Mouse (Mus musculus): ENCODE measurements around the gene Etfrf1. TPM values are rescaled to one million over a fixed set of nuclear protein-coding genes. Genes with fewer than 3 reads are reported as not detected.

Etfrf1 gene
- total RNA-seq, 2 experiments from 2014 or later, result 20.8 to 22.4 TPM

DNA sequence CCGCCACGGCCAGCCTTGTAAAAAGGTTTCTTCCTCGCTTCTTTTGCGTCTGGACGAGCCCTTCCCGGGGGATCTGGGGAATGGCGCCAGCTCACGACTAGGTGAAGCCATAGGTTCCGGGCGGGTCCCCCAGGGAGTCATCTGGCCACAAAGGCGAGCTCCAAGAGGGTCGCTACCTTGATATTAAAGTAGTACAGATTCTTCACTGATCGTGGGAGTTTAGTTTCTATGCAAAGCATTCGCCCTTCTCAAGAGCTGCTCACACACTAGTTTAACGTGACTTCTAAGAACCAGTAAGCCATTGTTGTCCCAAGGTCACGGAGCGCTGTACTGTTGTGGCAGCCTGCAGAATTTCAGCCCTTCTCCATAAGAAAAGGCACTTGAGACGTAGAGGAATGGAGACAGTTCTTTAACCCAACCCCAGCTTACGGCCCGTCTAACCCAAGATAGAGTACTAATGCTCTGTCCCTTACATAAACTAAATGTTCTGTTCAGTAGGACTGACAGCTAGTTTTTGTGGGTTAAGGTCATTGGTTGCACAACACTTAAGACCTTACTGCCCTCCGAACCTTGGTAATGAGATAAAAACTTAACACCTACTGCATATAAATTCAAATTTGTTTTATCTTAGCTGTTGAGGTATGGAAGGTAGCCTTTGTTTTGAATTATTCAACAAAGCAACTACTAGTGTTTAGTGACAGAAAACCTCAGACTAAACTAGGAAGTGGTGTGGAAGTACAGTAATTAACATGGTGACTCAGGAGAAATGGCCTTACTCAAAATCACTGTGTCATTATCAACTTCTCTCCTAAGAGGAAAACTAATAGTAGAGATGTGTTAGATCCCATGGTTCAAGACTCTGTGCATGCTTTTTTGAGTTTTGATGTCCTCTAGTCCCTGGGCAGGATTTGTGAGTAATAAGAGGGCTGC is 707 bp downstream of the Etfrf1 start:
- peak in 1 of 2 experiments; percentile 43 for DNase-seq (ENCODE audit: low spot score in 2 of 2)
- intact Hi-C loops (cut with DNase I), result loop anchor here (10.0 kb wide), 1 partner anchor 133 kb away; no protein-coding TSS in a partner anchor

DNA sequence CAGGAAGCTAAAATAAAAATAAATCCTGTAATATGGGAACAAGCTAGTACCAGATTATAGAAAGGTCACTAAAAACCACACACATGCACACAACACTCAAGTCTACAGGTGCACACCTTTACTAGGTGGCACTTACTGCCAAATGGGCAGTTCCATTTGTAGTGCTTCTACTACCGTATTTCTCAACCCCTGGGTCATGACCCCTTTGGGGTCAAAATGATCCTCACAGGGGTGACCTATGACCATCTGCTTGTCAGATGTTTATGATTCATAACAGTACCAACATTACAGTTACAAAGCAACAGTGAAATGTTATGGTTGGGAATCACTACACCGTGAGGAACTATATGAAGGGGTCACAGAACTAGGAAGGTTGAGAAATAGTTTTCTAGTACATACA is 3.0 kb downstream of the Etfrf1 start:
- DNase-seq (ENCODE audit: low spot score in 2 of 2), result no peak
- intact Hi-C loops (cut with DNase I), result loop anchor here (10.0 kb wide), 1 partner anchor 131 kb away; no protein-coding TSS in a partner anchor

DNA sequence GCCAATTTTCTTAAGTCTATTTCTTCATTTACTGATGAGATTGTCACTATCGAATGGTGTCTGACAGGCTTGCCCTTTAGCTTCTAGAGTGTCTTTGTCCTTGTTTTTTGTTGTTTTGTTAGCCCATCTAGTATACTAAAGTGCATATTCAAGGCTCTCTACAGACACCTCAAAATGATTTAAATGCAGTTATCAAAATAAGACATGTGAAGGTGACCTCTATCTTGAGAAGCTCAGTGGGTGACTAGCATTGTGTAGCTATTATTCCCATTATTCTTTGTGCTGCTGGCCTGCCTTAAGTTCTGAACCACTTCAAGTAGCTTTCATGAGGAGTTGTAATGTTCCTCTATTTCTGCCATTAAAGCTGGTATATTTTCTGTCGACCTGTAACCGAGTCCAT is 4.9 kb downstream of the Etfrf1 start:
- intact Hi-C loops (cut with DNase I), result loop anchor here (10.0 kb wide), 1 partner anchor 129 kb away; no protein-coding TSS in a partner anchor

DNA sequence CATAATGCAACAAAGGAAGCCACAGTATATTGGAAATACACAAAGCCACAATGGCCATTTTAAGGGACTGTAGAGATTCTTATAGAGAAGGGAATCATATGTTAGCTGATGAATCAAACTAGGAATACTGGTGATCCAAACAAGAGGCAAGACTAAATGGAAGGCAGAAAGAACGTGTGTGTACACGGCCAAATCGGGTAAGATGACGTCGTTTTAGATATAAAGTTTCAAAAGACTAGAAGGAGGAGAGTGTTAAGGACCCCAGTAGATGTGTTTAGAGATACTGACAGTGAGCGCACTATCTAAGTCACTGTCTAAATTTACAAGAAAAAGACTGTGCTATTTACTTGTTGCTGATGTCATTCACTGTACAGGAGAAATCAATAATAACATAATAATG is 13.3 kb downstream of the Etfrf1 start:
- intact Hi-C loops (cut with DNase I), result no loop called here
- no peak for DNase-seq (ENCODE audit: low spot score in 2 of 2)

More for the DNA sequence above, 4.9 kb downstream of the Etfrf1 start:
- DNase-seq (ENCODE audit: low spot score in 2 of 2), result no peak

DNA sequence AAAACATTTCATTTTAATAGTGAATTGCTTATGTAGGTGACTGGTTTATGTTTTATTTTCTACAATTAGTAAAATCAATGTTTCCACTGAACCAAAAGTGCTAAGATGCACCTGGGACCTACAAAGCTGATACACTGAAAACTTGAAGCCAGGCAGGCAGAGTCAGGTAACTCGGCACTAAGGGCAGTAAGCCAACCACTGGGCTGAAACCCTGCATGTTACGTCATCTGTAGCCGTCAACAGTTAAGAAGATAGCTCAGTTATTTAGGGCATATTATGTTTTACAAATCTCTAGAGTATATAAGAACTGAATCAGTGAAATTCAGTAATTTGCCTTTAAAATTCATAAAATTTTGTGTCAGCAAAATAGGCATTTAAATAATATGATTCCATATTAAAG is 15.4 kb downstream of the Etfrf1 start:
- DNase-seq (ENCODE audit: low spot score in 2 of 2), result no peak
- intact Hi-C loops (cut with DNase I), result no loop called here

DNA sequence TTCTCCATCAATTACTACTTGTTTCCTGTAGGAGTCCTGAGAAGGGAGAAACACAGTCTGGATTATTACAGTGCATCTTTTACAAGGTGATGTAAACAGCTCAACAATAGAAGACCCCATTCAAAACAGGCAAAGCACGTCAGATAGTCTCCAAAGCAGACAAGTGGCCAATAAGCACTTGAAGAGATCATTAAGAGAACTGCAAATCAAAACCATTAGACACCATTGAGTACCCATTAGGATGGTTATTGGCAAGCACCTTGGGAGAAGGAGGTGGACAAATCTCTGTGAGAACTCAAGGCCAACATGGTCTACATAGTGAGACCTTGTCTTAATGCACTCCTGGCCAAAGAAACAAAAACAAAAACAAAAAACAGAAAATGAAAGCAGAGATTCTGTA is 23.5 kb downstream of the Etfrf1 start:
- intact Hi-C loops (cut with DNase I), result no loop called here
- DNase-seq (ENCODE audit: low spot score in 2 of 2), result no peak

DNA sequence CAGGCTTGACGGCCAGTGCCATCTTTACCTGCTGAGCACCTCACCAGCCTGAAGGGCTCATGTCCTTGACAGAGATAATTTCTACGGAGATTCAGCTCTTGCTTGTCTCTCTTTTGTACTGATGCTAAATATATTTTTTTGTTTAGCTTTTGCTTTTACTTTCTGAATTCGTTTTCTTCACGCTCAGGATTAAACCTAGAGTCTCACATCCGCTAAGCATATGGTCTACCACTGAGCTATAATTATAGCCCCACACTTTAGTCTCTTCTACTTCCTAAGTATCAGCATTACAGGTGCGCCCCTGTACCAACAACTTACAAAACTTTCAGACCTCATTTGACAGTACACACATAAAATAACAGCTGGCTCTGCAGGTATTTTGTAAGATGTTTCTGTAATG is 24.4 kb downstream of the Etfrf1 start:
- DNase-seq (ENCODE audit: low spot score in 2 of 2), result no peak
- intact Hi-C loops (cut with DNase I), result no loop called here

DNA sequence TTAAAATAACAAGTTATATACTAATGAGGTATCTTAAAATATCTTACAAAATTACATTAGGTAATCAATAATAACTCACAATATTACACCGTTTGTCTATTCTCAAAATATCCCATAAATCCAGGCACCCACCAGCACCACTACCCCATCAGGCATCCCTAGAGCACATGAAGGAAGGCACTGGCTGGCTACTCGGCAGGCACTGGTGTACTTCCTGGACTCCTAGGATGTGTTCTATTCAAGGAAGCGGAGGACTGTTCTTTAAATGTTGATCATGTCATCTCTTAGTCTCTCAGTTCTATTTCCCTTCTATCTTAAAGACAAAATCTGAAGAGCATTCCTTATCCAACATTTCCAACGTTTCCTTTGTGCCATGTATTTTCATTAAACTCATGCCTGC is 26.2 kb downstream of the Etfrf1 start:
- intact Hi-C loops (cut with DNase I), result no loop called here
- no peak for DNase-seq (ENCODE audit: low spot score in 2 of 2)

DNA sequence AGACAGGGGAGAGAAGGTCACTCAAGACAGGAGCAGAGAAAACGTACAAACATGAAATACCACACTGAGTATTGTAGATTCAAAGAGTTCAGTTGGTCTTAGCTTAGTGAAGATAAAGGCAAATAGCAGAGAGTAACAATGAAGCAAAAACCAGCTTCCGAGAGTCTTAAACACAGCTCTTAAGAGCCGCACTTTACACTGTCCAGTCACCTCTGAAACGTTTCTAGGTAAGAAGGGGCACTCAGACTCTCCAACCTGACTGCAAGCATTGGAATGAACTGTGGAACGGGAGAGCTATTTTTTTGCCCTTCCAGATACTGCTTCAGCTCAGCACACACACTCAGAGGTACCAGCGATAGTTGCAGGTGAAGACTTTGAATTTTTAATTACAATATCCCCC is 29.4 kb downstream of the Etfrf1 start:
- intact Hi-C loops (cut with DNase I), result no loop called here
- DNase-seq (ENCODE audit: low spot score in 2 of 2), result no peak

DNA sequence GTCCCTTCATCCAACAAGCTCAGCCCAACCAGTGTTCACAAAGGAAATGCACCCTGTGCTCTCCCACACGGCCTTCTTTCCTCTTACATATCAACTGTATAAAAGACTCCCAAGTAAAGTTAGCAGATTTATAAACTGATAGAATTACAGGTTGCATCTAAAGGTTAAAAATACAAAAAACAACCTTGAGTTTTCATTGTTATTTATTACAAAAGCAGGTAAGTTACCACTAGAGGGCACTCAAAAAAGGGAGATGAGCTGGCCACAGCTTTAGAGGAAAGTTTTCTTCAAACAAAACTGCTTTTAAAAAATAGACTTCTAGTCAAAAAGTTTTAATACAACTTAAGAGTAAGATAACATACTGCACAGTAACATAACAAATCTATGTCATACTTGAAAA is 31.6 kb downstream of the Etfrf1 start:
- DNase-seq (ENCODE audit: low spot score in 2 of 2), result no peak
- intact Hi-C loops (cut with DNase I), result loop anchor here (1.0 kb wide), 1 partner anchor 100 kb away; no protein-coding TSS in a partner anchor

DNA sequence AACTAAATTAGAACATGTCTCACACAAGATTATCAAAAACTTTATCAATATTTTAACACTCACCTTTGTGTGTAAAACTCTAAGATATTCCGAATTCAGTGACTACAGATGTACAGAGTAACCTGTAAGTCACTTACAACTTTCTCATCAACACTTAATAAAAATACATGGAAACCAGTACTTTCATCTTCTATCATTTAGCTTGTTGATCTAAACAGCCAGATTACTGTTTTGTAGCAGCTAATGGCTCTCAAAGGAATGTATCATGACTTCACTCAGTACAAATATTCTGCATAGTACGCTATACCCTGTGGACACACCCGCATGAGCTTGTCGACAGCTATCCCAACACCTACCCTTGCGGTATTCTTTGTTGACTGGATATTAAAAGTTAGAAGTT is 35.9 kb downstream of the Etfrf1 start:
- intact Hi-C loops (cut with DNase I), result no loop called here

DNA sequence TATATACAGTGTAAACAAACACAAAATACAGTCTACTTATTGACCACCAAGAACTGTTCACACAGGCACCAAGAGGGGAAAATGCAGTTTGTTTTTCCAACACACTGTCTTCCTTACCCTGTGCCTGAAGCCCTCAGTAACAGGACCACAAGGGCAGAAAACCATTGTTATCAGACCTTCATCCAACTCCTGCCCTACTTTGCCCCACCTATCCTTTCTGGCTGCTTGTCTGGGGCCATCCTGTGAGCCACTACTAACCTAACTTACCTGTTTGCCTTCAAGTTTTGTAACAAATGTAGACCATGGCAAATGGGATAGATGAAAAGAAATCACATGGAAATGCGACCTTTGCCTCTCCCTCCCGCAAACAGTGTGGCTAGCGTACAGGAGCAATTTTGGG is 37.0 kb downstream of the Etfrf1 start:
- intact Hi-C loops (cut with DNase I), result no loop called here

More for the DNA sequence above, 35.9 kb downstream of the Etfrf1 start:
- no peak for DNase-seq (ENCODE audit: low spot score in 2 of 2)

DNA sequence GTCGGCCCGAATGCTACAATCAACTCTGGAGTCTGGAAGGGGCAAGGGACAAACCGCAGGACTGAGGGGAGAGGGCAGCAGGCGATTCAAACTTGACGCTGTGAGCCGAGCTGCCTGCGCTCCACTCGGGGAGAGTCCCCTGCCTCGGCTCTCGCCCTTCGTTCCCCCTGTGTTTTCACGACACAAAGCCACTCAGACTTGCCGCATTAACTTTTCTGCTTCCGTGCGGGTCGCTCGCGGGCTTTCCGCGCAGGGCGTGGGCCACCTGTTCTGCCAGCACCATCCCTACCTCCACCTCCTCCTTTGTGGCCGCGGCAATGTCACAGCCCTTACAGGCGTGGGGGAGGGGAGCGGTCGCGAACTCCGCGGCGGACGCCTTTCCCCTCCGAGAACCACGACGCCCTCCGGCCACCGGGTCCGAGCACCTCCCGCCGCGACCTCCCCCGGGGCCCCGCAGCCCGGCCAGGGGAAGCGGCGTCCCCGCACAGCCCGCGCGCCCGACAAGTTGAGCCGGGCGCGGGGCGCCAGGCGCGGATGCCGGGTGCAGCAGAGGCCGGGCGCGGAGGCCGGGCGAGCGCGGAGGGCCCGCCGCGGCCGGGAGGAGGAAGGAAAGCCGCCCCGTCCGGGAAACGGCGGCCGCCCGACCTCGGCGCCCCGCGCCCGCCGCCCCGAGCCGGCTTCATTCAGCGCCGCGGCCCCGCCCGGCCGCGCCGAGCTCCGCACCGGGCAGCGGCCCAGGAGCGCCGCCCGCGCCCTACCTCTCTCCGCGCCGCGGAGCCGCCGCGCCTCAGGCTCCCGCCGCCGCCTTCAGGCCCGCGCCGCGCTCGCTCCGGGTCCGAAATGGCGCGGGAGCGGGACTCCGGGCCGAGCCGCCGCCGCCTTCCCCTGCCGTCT is 38.6 kb downstream of the Etfrf1 start:
- DNase-seq (ENCODE audit: low spot score in 2 of 2), result peak; percentile 16 to 36
- intact Hi-C loops (cut with DNase I), result loop anchor here (2.0 kb wide), 2 partner anchors 53 to 91 kb away; no protein-coding TSS in a partner anchor

More for the DNA sequence above, 37.0 kb downstream of the Etfrf1 start:
- no peak for DNase-seq (ENCODE audit: low spot score in 2 of 2)

DNA sequence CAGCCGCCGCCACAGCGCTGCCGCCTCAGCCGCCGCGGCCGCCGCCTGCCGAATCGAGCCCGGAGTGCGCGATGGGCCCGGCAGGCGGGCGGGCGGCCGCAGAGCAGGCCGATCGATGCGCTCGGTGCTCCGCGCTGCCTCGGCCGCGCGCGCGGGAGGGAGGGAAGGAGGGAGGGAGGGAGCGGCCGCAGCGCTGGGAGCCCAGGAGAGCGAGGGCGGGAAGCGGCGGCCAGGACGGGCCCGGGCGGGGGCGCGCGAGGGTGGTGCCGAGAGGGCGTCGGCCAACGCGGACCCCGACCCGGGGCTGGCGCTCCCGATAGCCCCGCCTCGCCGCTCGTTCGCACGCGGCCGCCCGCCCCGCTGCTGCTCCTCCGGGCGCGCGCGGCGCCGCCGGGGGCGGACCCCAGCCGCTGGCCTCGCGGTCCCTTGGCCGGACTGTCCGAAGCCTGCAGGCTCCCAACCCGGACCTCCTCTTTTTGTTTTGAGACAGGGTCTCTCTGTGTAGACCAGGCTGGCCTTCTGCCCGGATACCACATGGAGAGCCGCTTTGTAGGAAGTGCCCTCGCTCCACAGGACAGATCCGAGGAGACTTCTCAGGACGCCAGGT is 39.4 kb downstream of the Etfrf1 start, which contains the start of gene Kras:
TSS of gene Kras (minus strand) at position 55 of the 607 bp plus-strand sequence.
- DNase-seq (ENCODE audit: low spot score in 2 of 2), result peak; percentile 80 to 88
- intact Hi-C loops (cut with DNase I), result loop anchor here (2.0 kb wide), 2 partner anchors 53 to 91 kb away; no protein-coding TSS in a partner anchor

DNA sequence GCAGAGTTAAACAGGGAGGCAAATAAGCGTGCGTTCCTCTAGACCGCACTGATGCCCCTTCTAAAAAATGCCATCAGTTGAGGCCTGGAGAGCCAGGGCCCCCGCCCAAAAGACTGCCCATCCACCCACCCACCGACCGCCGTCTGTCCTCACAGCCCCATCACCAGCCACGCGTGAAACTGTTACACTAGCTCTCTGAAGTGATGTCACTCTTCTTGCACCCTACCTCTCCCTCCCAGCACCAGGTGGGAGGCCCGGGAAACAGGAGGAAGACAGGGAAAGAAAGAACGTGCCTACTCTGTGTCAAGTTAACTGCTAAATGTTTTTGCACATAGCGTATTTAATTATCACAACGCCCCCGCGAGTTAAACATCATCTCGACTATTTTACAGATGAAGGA is 39.9 kb downstream of the Etfrf1 start:
- intact Hi-C loops (cut with DNase I), result loop anchor here (2.0 kb wide), 2 partner anchors 52 to 90 kb away; no protein-coding TSS in a partner anchor
- DNase-seq (ENCODE audit: low spot score in 2 of 2), result peak; percentile 37 to 53

DNA sequence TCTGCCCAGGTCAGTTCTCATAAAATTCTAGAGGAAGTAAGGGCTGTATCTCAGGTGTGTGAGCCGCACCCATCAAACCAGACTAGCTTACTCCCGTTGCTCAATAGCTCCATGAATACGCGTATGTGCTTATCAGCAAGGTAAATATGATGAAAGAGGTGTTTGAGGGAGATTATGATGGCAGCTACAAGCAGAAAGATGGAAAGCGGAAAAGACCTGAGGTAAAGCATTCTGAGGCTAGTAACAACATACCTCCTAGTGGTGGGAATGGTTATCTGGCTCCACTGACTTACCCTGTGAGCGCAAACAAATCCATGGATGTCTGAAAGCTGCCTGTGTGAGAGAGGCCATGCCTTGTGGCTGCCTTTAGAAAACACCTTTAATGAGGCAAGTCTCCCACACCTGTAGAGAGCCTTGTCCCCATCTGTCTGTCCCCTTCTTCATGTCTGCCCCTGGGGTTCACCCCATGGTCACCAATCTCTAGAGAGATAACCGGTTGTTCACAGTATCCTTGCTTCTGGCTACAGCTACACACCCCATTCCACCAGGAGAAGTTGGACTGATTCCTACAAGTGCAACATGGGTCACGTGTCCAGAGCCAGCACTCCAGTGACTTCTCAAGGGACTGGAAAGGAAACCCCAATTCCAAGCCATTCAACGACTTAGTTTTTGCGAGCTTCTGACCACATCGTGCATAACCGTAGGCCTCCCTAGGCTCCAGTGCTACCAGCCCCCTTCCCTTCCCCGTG is 45.2 kb downstream of the Etfrf1 start:
- DNase-seq (ENCODE audit: low spot score in 2 of 2), result no peak
- intact Hi-C loops (cut with DNase I), result no loop called here

DNA sequence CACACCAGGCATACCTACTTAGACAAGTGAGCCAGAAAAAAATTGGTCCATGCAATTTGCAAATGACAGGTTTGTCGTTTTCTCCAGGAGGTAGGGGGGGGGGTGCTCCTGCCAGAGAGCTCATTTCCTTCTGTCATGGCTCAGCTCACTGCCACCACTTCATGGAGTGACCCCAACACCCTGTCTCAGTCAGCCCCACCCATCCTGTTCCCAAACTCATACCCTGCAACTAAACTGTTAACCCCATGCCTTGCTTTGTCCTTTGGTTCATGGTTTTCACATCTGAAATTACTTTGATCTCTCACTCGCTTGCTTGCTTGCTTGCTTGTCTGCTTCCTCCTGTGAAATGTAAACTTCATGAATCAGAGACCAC is 45.8 kb downstream of the Etfrf1 start:
- intact Hi-C loops (cut with DNase I), result no loop called here

DNA sequence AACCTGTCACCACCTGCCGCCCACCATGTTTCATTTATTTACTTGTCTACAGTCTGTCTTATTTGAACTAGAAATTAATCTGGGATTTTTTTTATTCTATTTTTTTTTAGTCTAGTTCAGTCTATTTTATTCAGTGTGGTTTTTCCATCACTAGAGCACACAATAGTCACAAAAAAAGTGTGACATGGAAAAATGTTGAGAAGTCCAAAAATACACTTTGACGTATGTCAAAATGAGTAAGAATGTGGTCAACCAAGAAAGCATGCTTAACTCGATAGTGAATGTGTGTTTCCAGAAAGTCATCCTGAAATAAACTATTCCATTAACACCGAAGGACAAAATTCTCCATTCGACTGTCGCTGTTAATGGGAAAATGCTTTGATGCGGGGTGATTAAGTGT is 51.4 kb downstream of the Etfrf1 start:
- intact Hi-C loops (cut with DNase I), result no loop called here
- DNase-seq (ENCODE audit: low spot score in 2 of 2), result no peak

More for the DNA sequence above, 45.8 kb downstream of the Etfrf1 start:
- no peak for DNase-seq (ENCODE audit: low spot score in 2 of 2)

All from left cerebral cortex, postnatal 14 days (tissue).